Mouse (Mus musculus): ENCODE results near the gene Crtc2. TPM values are rescaled to one million over a fixed set of nuclear protein-coding genes. Genes with fewer than 3 reads are reported as not detected.

Crtc2 gene
- polyA plus RNA-seq (2021) = 77.0 TPM

- in situ Hi-C loops (cut with MboI; ENCODE audit: low pct_unique_long_range_greater_than_20kb) = no loop called here
- DNase-seq (ENCODE audit: low read depth, low spot score) (peak; percentile 98), ATAC-seq (peak; percentile 97)
- TF ChIP-seq CTCF (IDR thresholded peaks at IDR 0.05) = no peak
- POLR2A ChIA-PET = interaction anchor here (0.9 kb wide), 1 partner anchor 9 kb away, joined by 4 read pairs; no protein-coding TSS in a partner anchor
- CTCF ChIA-PET = no interaction called here
- no peaks in the 10 kb centered on the region for H3K27me3 ChIP-seq
These were observed at the start of gene Crtc2 for GRCm38 (mm10) chr3:90253653-90254418. Gene Crtc2 (plus strand): TSS chr3:90254163.

DNA sequence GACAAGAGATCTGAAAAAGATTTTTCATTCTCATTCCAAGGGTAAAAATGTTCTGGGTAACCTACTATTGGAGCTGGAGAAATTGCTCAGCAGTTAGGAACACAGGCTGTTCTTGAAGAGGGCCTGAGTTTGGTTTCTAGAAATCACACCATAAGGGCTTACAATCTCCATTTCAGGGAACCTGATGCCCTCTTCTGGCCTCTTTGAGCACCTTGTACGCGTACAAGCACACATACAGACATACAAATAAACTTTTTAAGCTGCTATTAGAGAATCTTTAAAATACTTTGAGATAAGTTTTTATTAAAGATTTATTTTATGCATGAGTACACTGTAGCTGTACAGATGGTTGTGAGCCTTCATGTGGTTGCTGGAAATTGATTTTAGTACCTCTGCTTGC is 49.4 kb upstream of the Crtc2 start:
- no peak for ATAC-seq
- H3K27me3 ChIP-seq = no peaks in the 10 kb centered on the region
- ChIA-PET POLR2A (interaction anchor here (2.6 kb wide), 1 partner anchor 8 kb away, joined by 9 read pairs; no protein-coding TSS in a partner anchor), CTCF (interaction anchor here (0.9 to 2.0 kb wide), 8 partner anchors 9 to 169 kb away, joined by 3 to 7 read pairs (median 4); no protein-coding TSS in a partner anchor)
- peak; percentile 58 for TF ChIP-seq CTCF (IDR thresholded peaks at IDR 0.05)
- no peak for DNase-seq (ENCODE audit: low read depth, low spot score)
- in situ Hi-C loops (cut with MboI; ENCODE audit: low pct_unique_long_range_greater_than_20kb) = no loop called here

- H3K27me3 ChIP-seq = no peaks in the 10 kb centered on the region
- ChIA-PET POLR2A (no interaction called here), CTCF (interaction anchor here (1.0 kb wide), 1 partner anchor 9 kb away, joined by 3 read pairs; no protein-coding TSS in a partner anchor)
- in situ Hi-C loops (cut with MboI; ENCODE audit: low pct_unique_long_range_greater_than_20kb) = no loop called here
- ATAC-seq (peak; percentile 3), DNase-seq (ENCODE audit: low read depth, low spot score) (no peak)
- TF ChIP-seq CTCF (IDR thresholded peaks at IDR 0.05) = no peak
These were observed 45.3 kb upstream of the Crtc2 start for GRCm38 (mm10) chr3:90208662-90209061.

DNA sequence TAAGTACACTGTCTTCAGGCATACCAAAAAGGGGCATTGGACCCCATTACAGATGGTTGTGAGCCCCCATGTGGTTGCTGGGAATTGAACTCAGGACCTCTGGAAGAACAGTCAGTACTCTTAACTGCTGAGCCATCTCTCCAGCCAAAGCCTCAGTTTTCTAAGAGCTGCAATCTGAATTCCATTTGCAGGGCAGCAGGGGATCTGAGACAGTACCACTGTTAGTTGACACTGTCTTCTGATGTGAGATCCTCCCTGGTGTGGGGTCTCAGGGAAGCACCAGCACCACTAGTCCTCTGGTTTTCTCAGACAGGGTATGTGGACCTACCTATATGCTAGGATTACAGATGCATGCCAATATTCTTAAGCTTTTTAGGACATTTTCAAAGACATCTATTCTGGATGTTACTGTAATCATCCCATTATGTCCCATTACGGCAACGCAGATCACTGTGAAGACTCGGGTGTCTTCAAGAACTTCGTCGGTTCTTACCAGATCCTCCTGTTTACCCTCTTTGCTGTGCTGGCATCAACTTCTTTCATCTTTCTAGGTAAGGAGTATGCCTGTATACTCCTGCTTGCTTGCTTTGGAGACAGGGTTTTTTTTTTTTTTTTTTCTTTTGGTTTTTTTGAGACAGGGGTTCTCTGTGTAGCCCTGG is 43.9 kb upstream of the Crtc2 start:
- in situ Hi-C loops (cut with MboI; ENCODE audit: low pct_unique_long_range_greater_than_20kb) = no loop called here
- no peak for TF ChIP-seq CTCF (IDR thresholded peaks at IDR 0.05)
- no peaks in the 10 kb centered on the region for H3K27me3 ChIP-seq
- no peak for DNase-seq (ENCODE audit: low read depth, low spot score)
- ATAC-seq = no peak
- CTCF ChIA-PET = interaction anchor here (1.3 kb wide), 1 partner anchor 164 kb away, joined by 3 read pairs; no protein-coding TSS in a partner anchor
- POLR2A ChIA-PET = no interaction called here

GRCm38 (mm10) chr3:90211475-90212398 is 42.2 kb upstream of the Crtc2 start:
- CTCF ChIA-PET = interaction anchor here (1.3 to 1.4 kb wide), 2 partner anchors 79 to 162 kb away, joined by 3 to 4 read pairs; no protein-coding TSS in a partner anchor
- no peaks in the 10 kb centered on the region for H3K27me3 ChIP-seq
- DNase-seq (ENCODE audit: low read depth, low spot score) (no peak), ATAC-seq (no peak)
- in situ Hi-C loops (cut with MboI; ENCODE audit: low pct_unique_long_range_greater_than_20kb) = no loop called here
- no peak for TF ChIP-seq CTCF (IDR thresholded peaks at IDR 0.05)
- POLR2A ChIA-PET = interaction anchor here (1.4 to 1.7 kb wide), 2 partner anchors 8 to 10 kb away, joined by 4 to 9 read pairs; no protein-coding TSS in a partner anchor

- in situ Hi-C loops (cut with MboI; ENCODE audit: low pct_unique_long_range_greater_than_20kb) = no loop called here
- ATAC-seq (no peak), DNase-seq (ENCODE audit: low read depth, low spot score) (no peak)
- no peak for TF ChIP-seq CTCF (IDR thresholded peaks at IDR 0.05)
- CTCF ChIA-PET = interaction anchor here (1.3 kb wide), 1 partner anchor 161 kb away, joined by 4 read pairs; no protein-coding TSS in a partner anchor
- no peaks in the 10 kb centered on the region for H3K27me3 ChIP-seq
- POLR2A ChIA-PET = interaction anchor here (0.5 to 1.7 kb wide), 5 partner anchors 9 to 71 kb away, joined by 3 to 9 read pairs (median 6); no protein-coding TSS in a partner anchor
These were observed 41.2 kb upstream of the Crtc2 start for GRCm38 (mm10) chr3:90212723-90213122.

GRCm38 (mm10) chr3:90213377-90213866 is 40.5 kb upstream of the Crtc2 start, which contains the start of the genes Rps27 and Rab13:
Gene Rps27 (minus strand): TSS chr3:90213651.
Gene Rab13 (plus strand): TSS chr3:90213695.
- no peaks in the 10 kb centered on the region for H3K27me3 ChIP-seq
- ChIA-PET CTCF (interaction anchor here (0.6 to 1.7 kb wide), 3 partner anchors 19 to 160 kb away, joined by 3 to 4 read pairs (median 3); no protein-coding TSS in a partner anchor), POLR2A (interaction anchor here (0.6 to 1.7 kb wide), 7 partner anchors 9 to 158 kb away, joined by 3 to 9 read pairs (median 4); partner anchors contain the start of gene Slc39a1)
- DNase-seq (ENCODE audit: low read depth, low spot score) = peak; percentile 96
- TF ChIP-seq CTCF (IDR thresholded peaks at IDR 0.05) = no peak
- ATAC-seq = peak; percentile 85
- in situ Hi-C loops (cut with MboI; ENCODE audit: low pct_unique_long_range_greater_than_20kb) = no loop called here

- in situ Hi-C loops (cut with MboI; ENCODE audit: low pct_unique_long_range_greater_than_20kb) = no loop called here
- DNase-seq (ENCODE audit: low read depth, low spot score) (no peak), ATAC-seq (no peak)
- no peaks in the 10 kb centered on the region for H3K27me3 ChIP-seq
- TF ChIP-seq CTCF (IDR thresholded peaks at IDR 0.05) = no peak
- CTCF ChIA-PET = interaction anchor here (1.2 to 2.2 kb wide), 4 partner anchors 24 to 159 kb away, joined by 3 to 7 read pairs (median 4); no protein-coding TSS in a partner anchor
- POLR2A ChIA-PET = interaction anchor here (0.7 to 0.9 kb wide), 3 partner anchors 12 to 157 kb away, joined by 3 to 4 read pairs (median 4); partner anchors contain the start of gene Slc39a1
These were observed 39.8 kb upstream of the Crtc2 start for GRCm38 (mm10) chr3:90213956-90214684.
